Mouse (Mus musculus): ENCODE data around the gene Palm3.

GRCm38 (mm10) chr8:84069169-84069568, 47.9 kb downstream of the Palm3 start:
- TF ChIP-seq CTCF (IDR thresholded peaks at IDR 0.05; ENCODE audit: extremely low read depth, insufficient read depth, low read length) (no peak), POLR2A (IDR thresholded peaks at IDR 0.05; ENCODE audit: extremely low read depth, insufficient read depth, low read length) (no peak)

Data from cortical plate, adult 2 months (tissue).